Mouse (Mus musculus) stomach, embryonic 14.5 days (tissue): ENCODE data around the gene Cnksr1. TPM values are rescaled to one million over a fixed set of nuclear protein-coding genes. Genes with fewer than 3 reads are reported as not detected.
A peak's percentile ranks its signal among the peaks of the same experiment; 100 is the strongest.

ENCODE experiments used
- ATAC-seq: fragments of 200-750 bp; cut with Nextera tagmentation; 2 replicates; pipeline ENCODE4 v1.8.0; 2017; ENCODE audit warnings: low read depth, moderate TSS enrichment; ENCODE audit not compliant: insufficient number of reproducible peaks, insufficient read depth, low FRiP score
- H3K27ac ChIP-seq: fragments of 300-500 bp; sonication (generic); 2 replicates; pipeline ENCODE4 v1.5.1; 2014; ENCODE audit warnings: mild to moderate bottlenecking, low read length, moderate library complexity, mixed read lengths
- H3K27me3 ChIP-seq: fragments of 300-500 bp; sonication (generic); 2 replicates; pipeline ENCODE4 v1.6.1; 2014; ENCODE audit warnings: low read length, control low read depth, mixed read lengths; ENCODE audit not compliant: control insufficient read depth, insufficient read depth
- H3K36me3 ChIP-seq: fragments of 300-500 bp; sonication (generic); 2 replicates; pipeline ENCODE4 v1.6.1; 2014; ENCODE audit warnings: mild to moderate bottlenecking, control low read depth, low read length, moderate library complexity, mixed read lengths; ENCODE audit not compliant: control insufficient read depth, insufficient read depth
- H3K4me1 ChIP-seq: fragments of 300-500 bp; sonication (generic); 2 replicates; pipeline ENCODE4 v1.6.1; 2014; ENCODE audit warnings: low read length, control low read depth, mixed read lengths; ENCODE audit not compliant: control insufficient read depth, insufficient read depth
- H3K4me2 ChIP-seq: fragments of 300-500 bp; sonication (generic); replicated peaks from 2 replicates; pipeline ENCODE4 v1.6.1; 2014; ENCODE audit warnings: low read depth, low read length, control low read depth
- H3K4me3 ChIP-seq: fragments of 300-500 bp; sonication (generic); 2 replicates; pipeline ENCODE4 v1.5.1; 2014; ENCODE audit warnings: low read depth, low read length, control low read depth
- H3K9ac ChIP-seq: fragments of 300-500 bp; sonication (generic); replicated peaks from 2 replicates; pipeline ENCODE4 v1.6.1; 2014; ENCODE audit warnings: low read depth, mild to moderate bottlenecking, control low read depth, low read length, moderate library complexity, mixed read lengths
- H3K9me3 ChIP-seq: fragments of 300-500 bp; sonication (generic); 2 replicates; pipeline ENCODE4 v1.6.1; 2016; ENCODE audit warnings: low read depth, low read length, control low read depth; ENCODE audit not compliant: control insufficient read depth
- WGBS: fragments of 180-500 bp; shearing (Covaris S2); extraction: QIAGEN DNeasy Blood & Tissue Kit; methylation state at CpG from one replicate; pipeline ENCODE4 v1.1.7; 2014; 5-methylcytosine and 5-hydroxymethylcytosine counted together
- polyA plus RNA-seq: library from polyadenylated mRNA; unstranded; fragments of >200 nt; fragmentation: Nextera tagmentation; extraction: Ambion mirVana; gene quantifications from 2 replicates; pipeline ENCODE4 v1.2.1, GENCODE M21; 2014

Gene Cnksr1
- polyA plus RNA-seq, 1 experiment from 2014 or later: 6.3 TPM

DNA sequence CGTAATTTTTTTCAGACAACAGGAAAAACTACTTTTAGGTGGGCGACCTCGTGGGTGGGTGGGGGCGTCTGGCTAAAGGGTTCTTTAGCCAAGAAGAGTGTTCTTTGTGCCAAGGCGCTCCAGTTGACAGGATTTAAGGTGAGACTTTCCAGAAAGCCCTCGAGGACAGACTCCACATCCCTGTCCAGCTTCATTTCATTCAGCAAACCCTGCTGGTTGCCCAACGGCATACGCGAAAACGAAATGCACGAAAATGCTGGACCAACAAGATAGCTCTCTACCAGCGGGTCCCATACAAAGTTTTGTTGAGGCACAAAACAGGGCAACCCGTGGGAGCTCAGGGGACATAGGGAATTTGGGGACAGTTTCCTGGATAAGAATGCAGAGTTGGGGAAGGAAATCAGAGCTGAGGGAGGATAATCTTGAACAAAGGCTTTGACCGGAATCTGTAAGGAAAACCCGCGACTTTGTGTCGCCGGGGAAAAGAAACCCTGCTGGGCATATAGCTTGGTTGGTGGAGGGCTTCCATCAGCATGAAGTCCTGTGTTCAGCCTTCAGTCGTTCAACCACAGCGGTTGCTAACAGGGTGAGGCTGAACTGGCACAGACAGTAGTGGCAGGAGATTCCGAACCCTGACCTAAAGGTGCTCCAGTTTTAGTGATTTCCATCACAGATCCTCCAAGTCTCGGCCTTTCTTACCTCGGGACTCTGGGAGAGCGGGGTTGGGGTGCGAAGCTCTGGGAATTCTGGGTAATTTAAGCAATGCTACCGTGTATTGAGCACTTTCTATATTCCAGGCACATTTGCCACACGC is 12.1 kb upstream of the Cnksr1 start:
- peaks cover 25% of the 10 kb centered on the region for H3K27me3 ChIP-seq
- no peaks in the 10 kb centered on the region for H3K9me3 ChIP-seq
- no peak overlapping the region for H3K9ac ChIP-seq
- no peaks in the 10 kb centered on the region for H3K36me3 ChIP-seq
- H3K4me1 ChIP-seq: peaks cover 30% of the 10 kb centered on the region
- 22% methylated on average over 27 of the region's 27 CpGs for WGBS
- no peak overlapping the region for H3K27ac ChIP-seq
- H3K4me2 ChIP-seq: peak overlapping the region; percentile 98
- H3K4me3 ChIP-seq: peak overlapping the region; percentile 45
- no peak for ATAC-seq

DNA sequence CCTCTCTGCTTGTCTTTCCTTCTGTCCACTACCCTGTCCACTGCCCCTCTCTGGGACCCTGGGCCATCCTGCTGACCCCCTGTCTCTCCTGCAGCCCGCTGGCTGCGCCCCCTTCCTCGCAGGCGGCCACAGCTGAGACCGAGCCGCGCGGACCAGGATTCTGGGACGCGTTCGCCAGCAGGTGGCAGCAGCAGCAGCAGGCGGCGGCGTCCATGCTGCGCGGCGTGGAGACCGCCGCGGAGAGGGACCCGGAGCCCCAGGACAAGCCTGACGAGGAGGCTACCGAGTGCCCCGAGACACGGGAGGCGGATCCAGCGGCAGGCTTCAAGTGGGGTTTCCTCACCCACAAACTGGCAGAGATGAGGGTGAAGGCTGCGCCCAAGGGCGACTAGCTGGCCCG is 11.5 kb upstream of the Cnksr1 start:
- Histone ChIP-seq H3K4me1 (peaks cover 34% of the 10 kb centered on the region), H3K9ac (no peak overlapping the region), H3K9me3 (no peaks in the 10 kb centered on the region), H3K27ac (no peak overlapping the region), H3K4me2 (peak overlapping the region; percentile 98), H3K4me3 (peak overlapping the region; percentile 26), H3K27me3 (peaks cover 25% of the 10 kb centered on the region), H3K36me3 (no peaks in the 10 kb centered on the region)
- ATAC-seq: peak; percentile 73; the same call in 1 of the 2 replicates
- WGBS: 1% methylated on average over 30 of the region's 30 CpGs

DNA sequence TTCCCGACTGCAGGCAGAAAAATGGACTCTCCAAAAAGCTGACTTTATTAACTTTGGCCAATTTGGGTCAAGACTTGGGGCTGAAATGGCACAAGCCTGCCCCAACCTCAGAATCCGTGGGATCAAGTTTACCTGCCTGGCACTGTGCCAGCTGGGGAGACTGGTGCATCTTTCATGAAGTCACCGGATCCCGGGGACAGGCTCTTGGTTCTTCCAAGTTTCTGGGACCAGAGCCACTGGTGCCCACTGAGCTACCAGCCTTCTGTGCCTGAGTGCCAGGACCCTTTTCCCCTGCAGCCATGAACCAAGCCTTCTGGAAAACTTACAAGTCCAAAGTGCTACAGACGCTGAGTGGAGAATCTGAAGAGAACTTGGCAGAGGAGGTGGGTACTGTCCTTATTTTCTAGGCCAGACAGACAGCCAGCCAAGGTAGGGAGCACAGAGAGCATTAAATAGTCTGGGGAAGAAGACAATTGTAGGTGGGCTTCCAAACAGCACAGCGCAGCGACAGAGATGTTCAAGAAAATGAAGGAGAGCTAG is 8.6 kb upstream of the Cnksr1 start, which contains the start of gene Gm30191:
Gene Gm30191, plus strand, starts transcription at position 217 of the 540 bp plus-strand sequence.
- H3K4me3 ChIP-seq: peak within 1 kb of the TSS; percentile 53; the same call in 1 of the 2 replicates
- 78% methylated on average over 7 of the region's 7 CpGs for WGBS
- ATAC-seq: no peak
- no peaks in the 10 kb centered on the region for H3K9me3 ChIP-seq
- H3K36me3 ChIP-seq: no peaks in the 10 kb centered on the region
- H3K9ac ChIP-seq: peak within 1 kb of the TSS; percentile 77; the same call in 1 of the 2 replicates
- no peak within 1 kb of the TSS for H3K27ac ChIP-seq
- peak within 1 kb of the TSS; percentile 87 for H3K4me2 ChIP-seq
- H3K27me3 ChIP-seq: peaks cover 17% of the 10 kb centered on the region
- peaks cover 23% of the 10 kb centered on the region for H3K4me1 ChIP-seq

DNA sequence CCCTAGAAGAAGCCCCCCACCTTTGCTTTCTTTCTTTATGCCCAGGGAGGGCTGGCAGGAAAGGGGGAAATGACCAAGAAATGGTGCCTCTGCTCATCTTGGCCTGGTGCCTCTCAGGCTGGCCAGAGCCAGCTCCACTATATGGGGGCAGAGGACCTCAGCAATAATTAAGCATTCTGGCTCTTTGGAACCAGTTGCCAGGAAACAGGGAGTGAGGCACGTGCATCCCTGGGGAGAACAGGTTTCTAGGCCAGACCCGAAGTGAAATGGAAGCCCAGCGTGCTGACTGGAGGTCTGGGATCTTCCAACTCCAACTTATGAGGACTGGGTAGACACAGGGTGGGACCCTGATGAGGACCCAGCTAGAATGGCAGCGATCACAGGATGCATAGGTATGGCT is 8.1 kb upstream of the Cnksr1 start:
- H3K27ac ChIP-seq: no peak overlapping the region
- peaks cover 14% of the 10 kb centered on the region; the same call in 1 of the 2 replicates for H3K27me3 ChIP-seq
- H3K36me3 ChIP-seq: no peaks in the 10 kb centered on the region
- no peak for ATAC-seq
- H3K4me2 ChIP-seq: no peak overlapping the region
- no peaks in the 10 kb centered on the region for H3K9me3 ChIP-seq
- no peak overlapping the region for H3K4me3 ChIP-seq
- peaks cover 20% of the 10 kb centered on the region for H3K4me1 ChIP-seq
- H3K9ac ChIP-seq: no peak overlapping the region
- 59% methylated on average over 4 of the region's 4 CpGs for WGBS

DNA sequence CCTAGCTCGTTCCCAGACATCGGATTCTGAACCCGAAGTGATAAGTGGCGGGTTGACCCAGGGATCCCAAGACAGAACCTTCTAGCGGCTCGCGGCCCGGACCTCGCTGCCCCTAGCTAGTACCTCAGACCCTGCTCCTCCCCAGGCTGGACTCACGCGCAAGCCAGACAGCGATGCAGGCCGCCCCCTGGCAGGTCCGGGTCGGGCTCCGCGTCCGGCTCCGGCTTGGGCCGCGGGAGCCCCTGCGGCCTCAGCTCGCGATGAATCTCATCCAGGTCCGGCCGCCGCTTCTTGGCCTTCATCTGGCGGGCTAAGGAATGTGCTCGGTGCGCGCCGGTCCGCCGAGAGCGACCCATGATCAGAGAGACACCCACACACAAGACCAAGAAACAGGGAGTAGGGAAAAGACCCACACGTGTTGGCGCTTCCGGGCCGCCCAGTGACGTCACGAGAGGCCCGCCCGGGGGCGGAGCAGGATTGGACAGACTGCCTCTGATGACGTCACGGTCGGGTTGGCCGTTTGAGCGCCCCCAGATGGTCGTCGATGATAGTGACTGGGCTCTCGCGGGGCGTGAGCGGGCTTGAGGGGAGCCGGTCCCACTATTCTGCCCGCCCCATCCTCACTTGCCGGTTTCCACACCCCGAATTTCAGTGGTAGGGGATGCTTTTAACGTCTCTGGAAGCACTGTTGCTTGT is 7.1 kb upstream of the Cnksr1 start, which contains the start of gene Zfp593:
Gene Zfp593, minus strand, starts transcription at position 445 of the 696 bp plus-strand sequence.
- ATAC-seq: peak; percentile 74
- whole genome bisulfite sequencing: under 1% methylated on average over 60 of the region's 60 CpGs
- no peak within 1 kb of the TSS for H3K27ac ChIP-seq
- no peaks in the 10 kb centered on the region for H3K9me3 ChIP-seq
- peak within 1 kb of the TSS; percentile 87 for H3K4me2 ChIP-seq
- H3K27me3 ChIP-seq: 0 out of 2 replicates have a peak, but pooled peaks cover 7% of the 10 kb centered on the region
- peak within 1 kb of the TSS; percentile 53 for H3K4me3 ChIP-seq
- peak within 1 kb of the TSS; percentile 77 for H3K9ac ChIP-seq
- no peaks in the 10 kb centered on the region for H3K36me3 ChIP-seq
- peaks cover 15% of the 10 kb centered on the region for H3K4me1 ChIP-seq

DNA sequence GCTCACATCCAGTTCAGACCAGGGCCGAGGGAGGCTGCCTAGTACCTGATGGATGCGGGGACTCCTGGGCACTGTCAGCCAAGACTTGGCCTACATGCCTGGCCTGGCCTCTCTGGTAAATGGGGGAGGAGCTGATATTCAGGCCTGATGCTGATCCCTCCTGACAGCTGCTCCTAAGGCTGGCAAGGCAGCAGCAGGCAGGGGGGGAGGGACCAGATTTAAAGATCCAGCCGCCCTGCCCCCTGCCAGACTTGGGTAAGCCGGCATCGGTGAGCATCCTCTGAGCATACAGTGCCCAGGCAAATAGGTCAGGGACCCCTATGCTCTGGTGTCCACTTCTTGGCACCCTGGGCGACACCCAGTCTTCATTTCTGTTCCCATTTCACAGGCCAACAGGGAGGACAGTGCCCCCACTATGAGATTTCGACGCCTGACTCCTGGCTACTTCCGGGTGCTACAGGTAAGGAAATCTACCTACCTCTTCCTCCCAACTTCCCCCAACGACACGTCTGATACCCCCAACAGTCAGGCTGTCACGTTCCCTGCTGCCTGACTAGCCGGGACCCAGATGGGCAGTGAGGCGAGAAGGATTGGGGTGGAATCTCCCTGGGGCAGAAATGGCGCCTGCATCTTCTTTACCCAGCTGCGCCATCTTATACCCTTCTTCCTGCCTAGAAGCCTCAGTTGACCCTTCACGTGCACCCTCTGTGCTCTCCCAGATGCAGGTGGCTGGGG is 5.5 kb upstream of the Cnksr1 start, which contains the start of gene E130218I03Rik:
Gene E130218I03Rik, plus strand, starts transcription at position 147 of the 735 bp plus-strand sequence.
- peak within 1 kb of the TSS; percentile 53 for H3K4me3 ChIP-seq
- 0 out of 2 replicates have a peak, but pooled peaks cover 3% of the 10 kb centered on the region for H3K27me3 ChIP-seq
- H3K9ac ChIP-seq: 0 out of 2 replicates have a peak within 1 kb of the TSS, but pooled peaks have one; percentile 77
- no peak for ATAC-seq
- WGBS: 93% methylated on average over 17 of the region's 17 CpGs
- no peaks in the 10 kb centered on the region for H3K9me3 ChIP-seq
- H3K4me2 ChIP-seq: peak within 1 kb of the TSS; percentile 87
- peaks cover 9% of the 10 kb centered on the region for H3K4me1 ChIP-seq
- no peaks in the 10 kb centered on the region for H3K36me3 ChIP-seq
- H3K27ac ChIP-seq: no peak within 1 kb of the TSS

DNA sequence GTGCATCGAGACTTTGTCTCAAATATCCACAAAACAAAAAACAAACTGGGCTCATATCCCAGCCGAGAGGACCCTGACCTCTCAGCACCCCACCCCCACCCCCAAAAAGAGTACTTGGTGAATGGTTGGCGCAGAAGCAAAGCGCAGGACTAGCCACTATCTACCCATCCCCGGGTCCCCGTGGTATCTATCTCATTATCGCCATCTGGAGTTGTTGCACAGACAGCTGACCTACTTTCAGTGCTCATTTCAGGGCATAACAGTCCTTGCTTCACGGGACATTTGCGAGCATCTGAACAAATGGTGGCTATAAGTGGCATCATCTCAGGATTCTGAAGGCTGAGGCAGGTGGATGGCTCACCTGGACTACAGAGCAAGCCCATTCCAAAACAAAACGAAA is 487 bp upstream of the Cnksr1 start:
- H3K36me3 ChIP-seq: no peaks in the 10 kb centered on the region
- ATAC-seq: no peak
- H3K4me2 ChIP-seq: peak overlapping the region; percentile 32
- no peak overlapping the region for H3K4me3 ChIP-seq
- no peak overlapping the region for H3K27ac ChIP-seq
- no peaks in the 10 kb centered on the region for H3K27me3 ChIP-seq
- H3K9me3 ChIP-seq: no peaks in the 10 kb centered on the region
- 0 out of 2 replicates have a peak, but pooled peaks cover 2% of the 10 kb centered on the region for H3K4me1 ChIP-seq
- WGBS: 10% methylated on average over 10 of the region's 10 CpGs
- H3K9ac ChIP-seq: no peak overlapping the region
